Mouse (Mus musculus): ENCODE results near the gene Hoxb4. TPM values are rescaled to one million over a fixed set of nuclear protein-coding genes. Genes with fewer than 3 reads are reported as not detected.
A peak's percentile ranks its signal among the peaks of the same experiment; 100 is the strongest.

Hoxb4 gene
- polyA plus RNA-seq, 1 experiment from 2014 or later = 4.1 TPM

GRCm38 (mm10) chr11:96313806-96314428 lies 4.2 kb upstream of the Hoxb4 start:
- 11% methylated on average over 12 of the region's 12 CpGs for WGBS
- Histone ChIP-seq H3K9me3 (ENCODE audit: low read length) (no peaks in the 10 kb centered on the region), H3K4me3 (ENCODE audit: low read length) (peak overlapping the region; percentile 71), H3K27ac (ENCODE audit: low read length) (peak overlapping the region; percentile 99), H3K4me2 (replicated peaks; ENCODE audit: low read depth, low read length) (peak overlapping the region; percentile 90), H3K9ac (replicated peaks; ENCODE audit: low read length) (peak overlapping the region; percentile 90), H3K4me1 (ENCODE audit: insufficient read depth, low read length) (peaks cover 80% of the 10 kb centered on the region), H3K36me3 (ENCODE audit: insufficient read depth, low read length) (0 out of 2 replicates have a peak, but pooled peaks cover 4% of the 10 kb centered on the region), H3K27me3 (ENCODE audit: insufficient read depth, low read length) (no peaks in the 10 kb centered on the region)
- no peak for ATAC-seq (ENCODE audit: low FRiP score, low TSS enrichment)

- Histone ChIP-seq H3K4me3 (ENCODE audit: low read length) (peak overlapping the region; percentile 71), H3K4me1 (ENCODE audit: insufficient read depth, low read length) (peaks cover 71% of the 10 kb centered on the region), H3K36me3 (ENCODE audit: insufficient read depth, low read length) (0 out of 2 replicates have a peak, but pooled peaks cover 4% of the 10 kb centered on the region), H3K27me3 (ENCODE audit: insufficient read depth, low read length) (no peaks in the 10 kb centered on the region), H3K9ac (replicated peaks; ENCODE audit: low read length) (peak overlapping the region; percentile 90), H3K9me3 (ENCODE audit: low read length) (no peaks in the 10 kb centered on the region), H3K4me2 (replicated peaks; ENCODE audit: low read depth, low read length) (peak overlapping the region; percentile 90), H3K27ac (ENCODE audit: low read length) (peak overlapping the region; percentile 99)
- WGBS = 4% methylated on average over 34 of the region's 34 CpGs
- no peak for ATAC-seq (ENCODE audit: low FRiP score, low TSS enrichment)
These were observed 3.3 kb upstream of the Hoxb4 start for GRCm38 (mm10) chr11:96314671-96315343.

DNA sequence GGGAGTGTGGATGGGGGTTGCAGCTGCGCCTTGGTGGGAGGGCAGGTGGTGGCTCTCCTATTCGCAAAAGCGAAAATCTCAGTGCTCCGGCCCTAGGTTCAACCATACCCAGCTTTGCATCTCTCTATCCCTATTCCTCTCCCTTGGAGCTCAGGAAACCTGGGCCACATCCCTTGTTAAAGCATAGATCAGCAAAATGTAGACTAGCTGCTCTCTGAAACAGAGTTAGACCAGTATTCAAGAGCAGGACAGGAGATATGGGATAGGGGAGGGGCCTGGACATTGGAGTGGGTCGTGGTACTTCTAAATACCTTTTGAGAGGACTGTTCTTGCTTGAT lies 2.8 kb upstream of the Hoxb4 start:
- H3K4me3 ChIP-seq (ENCODE audit: low read length) = peak overlapping the region; percentile 71
- WGBS = 10% methylated on average over 5 of the region's 5 CpGs
- no peak for ATAC-seq (ENCODE audit: low FRiP score, low TSS enrichment)
- H3K9me3 ChIP-seq (ENCODE audit: low read length) = no peaks in the 10 kb centered on the region
- no peaks in the 10 kb centered on the region for H3K27me3 ChIP-seq (ENCODE audit: insufficient read depth, low read length)
- H3K36me3 ChIP-seq (ENCODE audit: insufficient read depth, low read length) = 0 out of 2 replicates have a peak, but pooled peaks cover 4% of the 10 kb centered on the region
- peak overlapping the region; percentile 90 for H3K9ac ChIP-seq (replicated peaks; ENCODE audit: low read length)
- peak overlapping the region; percentile 90 for H3K4me2 ChIP-seq (replicated peaks; ENCODE audit: low read depth, low read length)
- H3K27ac ChIP-seq (ENCODE audit: low read length) = peak overlapping the region; percentile 99
- H3K4me1 ChIP-seq (ENCODE audit: insufficient read depth, low read length) = peaks cover 66% of the 10 kb centered on the region

DNA sequence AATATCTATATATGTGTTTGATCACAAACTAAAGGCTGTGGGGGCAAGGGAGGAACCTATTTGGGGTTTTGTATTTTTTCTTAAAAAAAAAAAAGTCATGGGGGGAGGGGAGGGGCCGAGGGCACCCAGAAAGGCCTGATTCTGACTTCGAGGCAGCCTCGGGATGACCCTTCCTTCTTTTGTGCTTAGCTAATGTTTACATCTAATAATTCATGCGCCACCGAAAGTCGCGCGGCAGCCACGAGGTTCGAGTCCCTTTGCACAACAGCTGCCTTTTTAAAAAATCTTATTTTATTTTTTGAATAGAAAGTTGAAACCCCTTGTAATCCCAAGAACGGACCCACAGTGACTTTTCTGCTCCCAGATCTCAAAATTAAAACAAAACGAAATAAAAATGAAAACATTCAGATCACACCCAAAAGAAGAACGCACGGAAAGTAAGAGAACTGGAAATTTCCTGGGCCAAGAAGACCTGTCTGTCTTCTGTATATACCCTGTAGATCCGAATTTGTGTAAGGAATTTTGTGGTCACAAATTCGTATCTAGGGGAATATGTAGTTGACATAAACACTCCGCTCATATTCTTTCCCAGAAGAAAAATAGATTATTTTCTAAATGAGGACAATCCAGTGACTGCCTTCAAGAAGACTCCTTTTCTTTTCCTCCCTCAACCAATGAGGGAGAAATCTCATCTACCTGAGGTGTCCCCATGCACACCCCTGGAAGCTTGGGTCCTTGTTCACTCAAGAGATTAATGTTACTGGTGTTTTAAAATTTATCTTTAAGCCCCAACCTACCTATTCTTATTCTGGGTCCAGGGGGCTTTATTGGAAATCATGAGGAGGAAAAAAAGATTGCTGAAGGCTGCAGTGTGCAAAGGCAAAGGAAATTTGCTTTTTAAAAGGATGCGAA lies 1.1 kb upstream of the Hoxb4 start:
- no peaks in the 10 kb centered on the region for H3K9me3 ChIP-seq (ENCODE audit: low read length)
- peak overlapping the region; percentile 99 for H3K27ac ChIP-seq (ENCODE audit: low read length)
- H3K36me3 ChIP-seq (ENCODE audit: insufficient read depth, low read length) = 0 out of 2 replicates have a peak, but pooled peaks cover 4% of the 10 kb centered on the region
- H3K4me2 ChIP-seq (replicated peaks; ENCODE audit: low read depth, low read length) = peak overlapping the region; percentile 90
- H3K4me3 ChIP-seq (ENCODE audit: low read length) = peak overlapping the region; percentile 71
- H3K4me1 ChIP-seq (ENCODE audit: insufficient read depth, low read length) = peaks cover 71% of the 10 kb centered on the region
- no peaks in the 10 kb centered on the region for H3K27me3 ChIP-seq (ENCODE audit: insufficient read depth, low read length)
- no peak for ATAC-seq (ENCODE audit: low FRiP score, low TSS enrichment)
- WGBS = 7% methylated on average over 18 of the region's 18 CpGs
- H3K9ac ChIP-seq (replicated peaks; ENCODE audit: low read length) = peak overlapping the region; percentile 90

DNA sequence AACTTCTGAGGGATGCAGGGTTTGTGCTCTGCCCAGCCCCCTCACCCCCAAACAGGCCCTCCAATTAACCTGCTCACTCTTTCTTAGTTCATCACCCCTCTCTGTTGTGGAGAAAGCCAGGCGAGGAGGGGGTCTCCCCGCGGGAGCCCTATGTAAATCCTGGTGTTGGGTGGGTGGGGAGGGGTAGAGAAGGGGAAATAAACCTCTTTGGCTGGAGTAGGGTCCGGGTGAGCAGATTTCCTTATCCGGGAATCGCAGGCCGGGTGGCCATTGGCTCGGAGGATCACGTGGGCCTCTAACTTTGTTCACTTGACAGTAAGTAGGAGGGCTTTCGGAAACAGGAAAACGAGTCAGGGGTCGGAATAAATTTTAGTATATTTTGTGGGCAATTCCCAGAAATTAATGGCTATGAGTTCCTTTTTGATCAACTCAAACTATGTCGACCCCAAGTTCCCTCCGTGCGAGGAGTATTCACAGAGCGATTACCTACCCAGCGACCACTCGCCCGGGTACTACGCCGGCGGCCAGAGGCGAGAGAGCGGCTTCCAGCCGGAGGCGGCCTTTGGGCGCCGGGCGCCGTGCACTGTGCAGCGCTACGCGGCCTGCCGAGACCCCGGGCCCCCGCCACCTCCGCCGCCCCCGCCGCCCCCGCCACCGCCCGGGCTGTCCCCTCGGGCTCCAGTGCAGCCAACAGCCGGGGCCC lies 452 bp downstream of the Hoxb4 start:
- Histone ChIP-seq H3K27ac (ENCODE audit: low read length) (peak overlapping the region; percentile 99), H3K4me1 (ENCODE audit: insufficient read depth, low read length) (peaks cover 72% of the 10 kb centered on the region)

DNA sequence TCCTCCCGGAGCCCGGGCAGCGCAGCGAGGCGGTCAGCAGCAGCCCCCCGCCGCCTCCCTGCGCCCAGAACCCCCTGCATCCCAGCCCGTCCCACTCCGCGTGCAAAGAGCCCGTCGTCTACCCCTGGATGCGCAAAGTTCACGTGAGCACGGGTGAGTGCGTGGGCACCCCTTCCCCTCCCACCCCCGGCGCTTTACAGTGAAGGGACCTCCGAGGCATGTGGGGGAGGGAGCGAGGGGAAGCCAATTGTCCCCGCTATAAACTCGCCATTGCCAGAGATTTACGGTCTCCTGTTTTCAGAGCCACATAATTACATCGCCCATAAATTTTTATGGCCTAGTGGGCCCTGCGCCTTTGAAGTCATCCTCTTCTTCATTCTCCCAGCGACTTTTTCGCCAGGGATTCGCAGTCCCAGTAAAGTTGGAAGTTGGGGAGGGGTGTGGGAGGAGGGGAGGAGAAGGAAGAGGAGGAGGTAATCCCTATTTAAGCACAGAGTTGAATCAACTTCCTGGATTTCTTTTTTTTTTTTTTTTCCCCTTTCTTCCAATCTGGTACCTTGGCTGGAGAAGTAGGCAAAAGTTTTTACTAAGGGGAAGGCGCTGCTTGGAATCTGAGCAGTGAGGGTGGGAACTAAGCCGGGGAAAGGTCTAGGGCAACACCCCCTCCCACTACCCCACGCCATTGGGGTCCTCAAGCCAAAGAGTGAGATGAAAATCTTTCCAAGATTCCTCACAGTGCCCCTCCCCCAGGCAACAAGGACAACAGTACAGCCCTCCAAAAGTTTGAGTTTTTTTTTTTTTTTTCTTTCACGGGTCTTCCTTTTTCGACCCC lies 1.2 kb downstream of the Hoxb4 start:
- H3K4me1 ChIP-seq (ENCODE audit: insufficient read depth, low read length) = peaks cover 72% of the 10 kb centered on the region
- peak; percentile 87 for ATAC-seq (ENCODE audit: low FRiP score, low TSS enrichment)
- WGBS = under 1% methylated on average over 26 of the region's 34 CpGs
- peak overlapping the region; percentile 71 for H3K4me3 ChIP-seq (ENCODE audit: low read length)
- H3K27me3 ChIP-seq (ENCODE audit: insufficient read depth, low read length) = no peaks in the 10 kb centered on the region
- peak overlapping the region; percentile 90 for H3K4me2 ChIP-seq (replicated peaks; ENCODE audit: low read depth, low read length)
- 0 out of 2 replicates have a peak, but pooled peaks cover 4% of the 10 kb centered on the region for H3K36me3 ChIP-seq (ENCODE audit: insufficient read depth, low read length)
- H3K9ac ChIP-seq (replicated peaks; ENCODE audit: low read length) = peak overlapping the region; percentile 90
- H3K27ac ChIP-seq (ENCODE audit: low read length) = peak overlapping the region; percentile 99
- H3K9me3 ChIP-seq (ENCODE audit: low read length) = no peaks in the 10 kb centered on the region

More for the DNA sequence above, 452 bp downstream of the Hoxb4 start:
- Histone ChIP-seq H3K4me3 (ENCODE audit: low read length) (peak overlapping the region; percentile 71), H3K9ac (replicated peaks; ENCODE audit: low read length) (peak overlapping the region; percentile 90), H3K36me3 (ENCODE audit: insufficient read depth, low read length) (0 out of 2 replicates have a peak, but pooled peaks cover 4% of the 10 kb centered on the region), H3K9me3 (ENCODE audit: low read length) (no peaks in the 10 kb centered on the region), H3K4me2 (replicated peaks; ENCODE audit: low read depth, low read length) (peak overlapping the region; percentile 90), H3K27me3 (ENCODE audit: insufficient read depth, low read length) (no peaks in the 10 kb centered on the region)
- peak; percentile 76 for ATAC-seq (ENCODE audit: low FRiP score, low TSS enrichment)
- under 1% methylated on average over 38 of the region's 45 CpGs for WGBS

DNA sequence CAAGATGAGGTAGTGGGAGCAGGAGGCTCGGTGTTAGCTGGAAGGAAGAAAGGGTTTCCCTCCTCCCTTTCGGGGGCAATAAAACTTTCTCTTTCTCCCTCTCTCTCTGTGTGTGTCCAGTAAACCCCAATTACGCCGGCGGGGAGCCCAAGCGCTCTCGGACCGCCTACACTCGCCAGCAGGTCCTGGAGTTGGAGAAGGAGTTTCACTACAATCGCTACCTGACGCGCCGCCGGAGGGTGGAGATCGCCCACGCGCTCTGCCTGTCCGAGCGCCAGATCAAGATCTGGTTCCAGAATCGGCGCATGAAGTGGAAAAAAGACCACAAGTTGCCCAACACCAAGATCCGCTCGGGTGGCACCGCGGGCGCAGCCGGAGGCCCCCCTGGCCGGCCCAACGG lies 1.8 kb downstream of the Hoxb4 start:
- Histone ChIP-seq H3K27ac (ENCODE audit: low read length) (peak overlapping the region; percentile 99), H3K4me1 (ENCODE audit: insufficient read depth, low read length) (peaks cover 75% of the 10 kb centered on the region), H3K9ac (replicated peaks; ENCODE audit: low read length) (peak overlapping the region; percentile 90), H3K4me2 (replicated peaks; ENCODE audit: low read depth, low read length) (peak overlapping the region; percentile 90), H3K36me3 (ENCODE audit: insufficient read depth, low read length) (0 out of 2 replicates have a peak, but pooled peaks cover 2% of the 10 kb centered on the region), H3K4me3 (ENCODE audit: low read length) (peak overlapping the region; percentile 71), H3K9me3 (ENCODE audit: low read length) (no peaks in the 10 kb centered on the region), H3K27me3 (ENCODE audit: insufficient read depth, low read length) (no peaks in the 10 kb centered on the region)
- peak; percentile 5; the same call in 1 of the 2 replicates for ATAC-seq (ENCODE audit: low FRiP score, low TSS enrichment)
- 1% methylated on average over 29 of the region's 29 CpGs for WGBS

GRCm38 (mm10) chr11:96320688-96321087 lies 2.6 kb downstream of the Hoxb4 start:
- H3K9ac ChIP-seq (replicated peaks; ENCODE audit: low read length) = peak overlapping the region; percentile 90
- WGBS = 8% methylated on average over 17 of the region's 17 CpGs
- no peaks in the 10 kb centered on the region for H3K36me3 ChIP-seq (ENCODE audit: insufficient read depth, low read length)
- peak overlapping the region; percentile 99 for H3K27ac ChIP-seq (ENCODE audit: low read length)
- H3K4me3 ChIP-seq (ENCODE audit: low read length) = peak overlapping the region; percentile 71
- H3K9me3 ChIP-seq (ENCODE audit: low read length) = no peaks in the 10 kb centered on the region
- H3K4me1 ChIP-seq (ENCODE audit: insufficient read depth, low read length) = peaks cover 75% of the 10 kb centered on the region
- peak overlapping the region; percentile 90 for H3K4me2 ChIP-seq (replicated peaks; ENCODE audit: low read depth, low read length)
- no peak for ATAC-seq (ENCODE audit: low FRiP score, low TSS enrichment)
- H3K27me3 ChIP-seq (ENCODE audit: insufficient read depth, low read length) = no peaks in the 10 kb centered on the region

Measured in kidney, embryonic 16.5 days (tissue).